Mouse (Mus musculus) forebrain, embryonic 12.5 days (tissue): Measurements from ENCODE around the gene Rs1. TPM values are rescaled to one million over a fixed set of nuclear protein-coding genes. Genes with fewer than 3 reads are reported as not detected.

Experiments
- ATAC-seq: fragments of 200-750 bp; cut with Nextera tagmentation; 2 replicates; pipeline ENCODE4 v1.8.0; 2017; ENCODE audit warnings: moderate TSS enrichment; ENCODE audit not compliant: low FRiP score
- H3K27ac ChIP-seq: fragments of 300-500 bp; sonication (generic); 2 replicates; pipeline ENCODE4 v1.5.1; 2016; ENCODE audit warnings: mild to moderate bottlenecking
- H3K27me3 ChIP-seq: fragments of 300-500 bp; sonication (generic); 2 replicates; pipeline ENCODE4 v1.6.1; 2016; ENCODE audit warnings: mild to moderate bottlenecking
- H3K36me3 ChIP-seq: fragments of 300-500 bp; sonication (generic); replicated peaks from 2 replicates; pipeline ENCODE4 v1.6.1; 2016; ENCODE audit warnings: mild to moderate bottlenecking
- H3K4me1 ChIP-seq: fragments of 300-500 bp; sonication (generic); 2 replicates; pipeline ENCODE4 v1.6.1; 2016
- H3K4me2 ChIP-seq: fragments of 300-500 bp; sonication (generic); 2 replicates; pipeline ENCODE4 v1.6.1; 2016; ENCODE audit warnings: mild to moderate bottlenecking, moderate library complexity
- H3K4me3 ChIP-seq: fragments of 300-500 bp; sonication (generic); replicated peaks from 2 replicates; pipeline ENCODE4 v1.5.1; 2016; ENCODE audit warnings: mild to moderate bottlenecking
- H3K9ac ChIP-seq: fragments of 300-500 bp; sonication (generic); 2 replicates; pipeline ENCODE4 v1.6.1; 2016; ENCODE audit warnings: mild to moderate bottlenecking
- H3K9me3 ChIP-seq: fragments of 300-500 bp; sonication (generic); 2 replicates; pipeline ENCODE4 v1.6.1; 2016
- WGBS: fragments of 180-500 bp; shearing (Covaris S2); methylation state at CpG from one replicate; pipeline ENCODE4 v1.1.7; 2016; 5-methylcytosine and 5-hydroxymethylcytosine counted together
- polyA plus RNA-seq: library from polyadenylated mRNA; unstranded; fragments of >200 nt; fragmentation: Nextera tagmentation; extraction: Ambion mirVana; gene quantifications from 2 replicates; pipeline ENCODE4 v1.2.1, GENCODE M21; 2016

Gene Rs1
- polyA plus RNA-seq, 1 experiment from 2014 or later: 0.10 TPM

- Histone ChIP-seq H3K4me1 (no peaks in the 10 kb centered on the region), H3K4me2 (no peak overlapping the region), H3K27me3 (peaks cover 25% of the 10 kb centered on the region), H3K36me3 (0 out of 2 replicates have a peak, but pooled peaks cover 2% of the 10 kb centered on the region), H3K27ac (no peak overlapping the region), H3K9ac (no peak overlapping the region), H3K4me3 (no peak overlapping the region), H3K9me3 (no peaks in the 10 kb centered on the region)
- 80% methylated on average over 7 of the region's 7 CpGs for WGBS
- ATAC-seq: no peak
These were observed 40.4 kb downstream of the Rs1 start for GRCm38 (mm10) chrX:160808226-160808625.

Other genes starting within 250 kb of the Rs1 start
- 0.64 and 0.66 TPM in 2 replicates for gene Ppef1, start 32.2 kb upstream of the Rs1 start, polyA plus RNA-seq
- gene Gja6, start 139.0 kb downstream of the Rs1 start, polyA plus RNA-seq: 0.19 and 0.24 TPM in 2 replicates
- 4.0 and 4.5 TPM in 2 replicates for gene Cdkl5, start 226.7 kb downstream of the Rs1 start, polyA plus RNA-seq